Mouse (Mus musculus): ENCODE data around the gene Zbtb7b.
"Not testable (repeated sequence)": the region's sequence is repeated elsewhere in the genome, so short reads cannot be mapped to it uniquely, and the experiment has no call there.

Zbtb7b gene

DNA sequence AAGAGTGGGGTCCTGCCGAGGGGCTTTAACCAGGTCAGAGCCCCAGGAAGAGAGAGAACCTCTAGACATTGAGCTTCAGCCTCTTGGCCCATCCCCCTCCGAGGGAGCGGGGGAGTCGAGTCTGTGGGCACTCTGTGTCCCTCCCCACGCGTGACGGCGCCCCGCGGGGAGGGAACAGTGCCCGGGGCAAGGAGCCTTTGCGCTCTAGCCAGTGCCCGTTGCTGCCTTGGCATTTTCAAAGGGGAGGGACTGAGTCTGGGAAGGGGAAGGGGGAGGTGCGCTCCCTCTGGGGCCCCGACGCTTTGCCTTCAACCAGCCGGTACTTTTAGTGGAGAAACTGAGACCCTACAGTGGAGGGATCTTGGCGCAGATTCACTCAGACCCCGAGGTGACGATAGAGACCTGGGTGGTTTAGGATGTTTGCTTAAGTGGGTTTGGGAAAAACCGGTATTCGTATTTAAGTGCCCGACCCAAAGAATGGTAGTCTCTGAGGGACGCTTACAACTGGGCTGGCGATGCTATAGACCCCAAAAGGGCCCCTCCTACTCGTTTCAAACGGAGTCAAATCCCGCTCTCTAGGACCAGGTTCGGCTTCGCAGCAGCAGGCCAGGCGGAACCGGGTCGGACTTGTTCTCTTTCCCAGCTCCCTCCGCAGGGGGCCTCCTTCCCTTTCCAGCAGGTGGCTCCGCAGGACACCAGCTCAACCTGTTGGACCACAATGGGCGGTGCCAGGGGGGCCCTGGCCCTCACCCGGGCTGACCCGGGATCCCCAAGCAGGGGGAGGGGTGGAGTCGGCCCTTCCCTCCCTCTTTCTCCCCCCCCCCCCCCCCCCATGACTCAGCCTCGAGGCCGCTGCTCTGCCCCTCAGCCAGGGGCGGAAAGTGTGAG, at the start of gene Zbtb7b:
Gene Zbtb7b (minus strand): TSS at position 771 of the 888 bp plus-strand sequence.
- peak; percentile 81 to 90 for DNase-seq

DNA sequence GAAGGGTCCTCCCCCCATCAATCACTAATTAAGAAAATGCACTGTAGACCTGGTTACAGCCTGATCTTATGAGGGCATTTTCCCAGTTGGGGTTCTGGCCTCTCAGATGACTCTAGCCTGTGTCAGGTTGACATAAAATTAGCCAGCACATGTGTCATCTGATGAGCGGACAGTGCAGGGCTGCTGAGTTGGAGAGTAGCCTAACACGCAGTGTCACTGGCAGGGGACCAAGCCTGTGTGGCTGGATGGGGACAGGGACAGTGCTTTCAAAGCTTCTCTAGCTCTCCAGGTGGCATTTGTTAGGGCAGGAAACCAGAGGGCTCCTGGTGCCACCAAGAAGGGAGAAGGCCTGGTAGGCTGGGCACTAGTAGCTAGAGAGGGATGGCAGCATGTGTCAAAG, 46.1 kb upstream of the Zbtb7b start:
- no peak for DNase-seq

DNA sequence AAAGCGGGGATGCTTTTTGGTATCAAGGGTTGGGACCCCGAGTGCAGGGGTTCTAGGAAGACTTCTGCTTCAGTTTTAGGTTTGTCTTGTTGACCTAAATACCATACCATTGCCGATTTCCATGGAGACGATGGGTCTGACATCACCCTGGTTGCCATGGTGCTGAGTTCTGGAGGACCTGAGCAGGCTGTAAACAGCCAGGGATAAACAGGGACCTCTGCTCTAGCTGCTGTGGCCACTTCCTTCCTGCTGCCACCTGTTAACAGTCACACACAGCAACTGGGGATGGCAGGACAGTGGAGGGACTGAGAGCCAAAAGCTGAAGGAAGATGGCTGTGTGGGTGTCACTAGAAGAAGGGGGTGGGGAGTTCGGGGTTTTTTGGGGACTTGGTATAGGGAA, 42.7 kb upstream of the Zbtb7b start:
- DNase-seq = peak in 1 of 2 experiments; percentile 46

DNA sequence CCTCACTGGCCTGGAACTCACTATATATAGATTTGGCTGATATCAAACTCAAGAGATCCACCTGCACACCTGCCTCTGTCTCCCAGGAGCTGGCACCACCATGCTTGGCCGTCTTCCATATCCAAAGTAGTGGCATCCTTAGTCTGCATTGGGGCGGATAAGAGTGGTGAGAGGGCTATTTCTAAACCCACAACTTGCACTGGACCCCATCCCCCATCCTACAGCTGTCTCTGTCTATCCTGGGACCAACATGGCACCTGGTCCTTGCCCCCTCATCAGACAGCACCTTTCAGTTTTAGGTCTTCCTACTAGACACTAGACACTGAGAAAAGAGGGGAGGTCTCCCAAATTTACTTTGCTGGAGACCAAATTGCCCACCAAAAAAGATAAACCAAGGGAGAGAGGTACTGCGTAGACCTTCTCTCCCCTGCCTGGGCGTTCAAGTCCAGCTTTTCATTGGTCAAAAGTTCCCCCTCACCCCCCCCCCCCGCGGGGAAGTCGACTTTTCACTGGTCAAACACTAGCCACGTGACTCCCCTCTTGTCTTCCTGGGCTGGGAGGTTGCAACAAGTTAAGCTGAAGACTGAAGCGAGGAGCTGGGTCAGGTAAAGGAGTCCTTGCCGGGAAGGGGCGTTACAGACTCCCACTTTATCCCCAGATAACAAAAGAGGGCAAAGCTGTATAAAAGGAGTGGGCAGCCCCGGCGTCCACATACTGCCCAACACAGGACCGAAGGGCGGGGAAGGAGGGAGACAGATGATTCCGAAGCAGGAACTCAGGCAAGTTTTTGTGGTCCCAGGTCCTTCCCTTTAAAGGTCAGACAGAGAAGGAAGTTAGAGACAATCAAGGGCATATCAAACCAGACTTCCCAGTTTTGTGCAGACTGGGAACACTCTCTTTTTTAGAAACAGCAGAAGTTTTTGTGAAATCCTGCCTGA, 41.9 kb upstream of the Zbtb7b start, which contains the start of gene Pbxip1:
Gene Pbxip1 (plus strand): TSS at position 531 of the 938 bp plus-strand sequence.
- peak; percentile 71 to 81 for DNase-seq

DNA sequence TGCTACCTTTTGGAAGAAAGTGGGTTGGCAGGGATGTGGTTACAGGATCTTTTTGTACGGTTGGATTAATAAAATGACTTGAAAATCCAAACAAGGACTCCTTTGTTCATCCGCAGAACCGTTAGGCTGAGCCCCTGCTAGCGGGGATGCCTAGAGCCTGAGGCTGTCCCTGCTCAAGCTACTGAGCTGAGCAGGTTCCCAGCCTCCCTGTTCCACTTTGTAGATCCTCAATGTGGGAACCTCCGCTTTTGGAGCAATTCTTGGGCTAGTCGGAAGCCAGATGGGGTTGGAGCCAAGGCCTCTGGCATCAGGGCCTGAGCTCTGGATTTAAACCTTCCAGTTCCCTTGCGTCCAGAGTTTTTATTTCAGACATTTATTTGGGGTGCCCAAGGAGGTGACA, 40.5 kb upstream of the Zbtb7b start:
- no peak for DNase-seq

DNA sequence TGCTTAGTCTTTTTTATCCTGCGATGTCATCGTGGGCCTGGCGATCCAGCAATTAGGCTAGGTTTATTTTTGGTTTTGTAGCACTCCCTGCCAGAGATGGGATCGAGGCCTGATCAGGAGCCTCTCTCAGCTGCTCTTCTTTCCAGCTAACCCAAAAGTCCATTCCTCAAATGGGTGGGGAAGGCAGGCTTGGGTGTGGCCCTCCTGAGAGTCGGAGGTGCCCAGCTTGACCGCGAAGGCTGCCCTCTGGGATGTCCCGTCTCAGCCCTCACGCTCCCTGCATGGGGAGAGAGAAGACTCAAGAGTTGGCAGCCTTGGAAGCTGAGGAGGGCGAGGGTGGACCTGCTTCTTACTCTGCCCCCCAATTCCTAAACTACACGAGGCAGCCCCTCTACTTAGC, 40.0 kb upstream of the Zbtb7b start:
- no peak for DNase-seq

DNA sequence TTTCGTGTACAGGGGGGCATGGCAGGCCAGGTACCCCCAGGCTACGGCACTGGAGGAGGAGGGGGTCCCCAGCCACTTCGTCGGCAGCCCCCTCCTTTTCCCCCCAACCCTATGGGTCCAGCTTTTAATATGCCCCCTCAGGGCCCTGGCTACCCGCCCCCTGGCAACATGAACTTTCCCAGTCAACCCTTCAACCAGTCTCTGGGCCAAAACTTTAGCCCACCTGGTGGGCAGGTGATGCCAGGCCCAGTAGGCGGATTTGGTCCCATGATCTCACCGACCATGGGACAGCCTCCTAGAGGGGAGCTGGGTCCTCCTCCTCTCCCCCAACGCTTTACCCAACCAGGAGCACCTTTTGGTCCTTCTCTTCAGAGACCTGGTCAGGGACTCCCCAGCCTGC, 38.0 kb upstream of the Zbtb7b start:
- DNase-seq = no peak

DNA sequence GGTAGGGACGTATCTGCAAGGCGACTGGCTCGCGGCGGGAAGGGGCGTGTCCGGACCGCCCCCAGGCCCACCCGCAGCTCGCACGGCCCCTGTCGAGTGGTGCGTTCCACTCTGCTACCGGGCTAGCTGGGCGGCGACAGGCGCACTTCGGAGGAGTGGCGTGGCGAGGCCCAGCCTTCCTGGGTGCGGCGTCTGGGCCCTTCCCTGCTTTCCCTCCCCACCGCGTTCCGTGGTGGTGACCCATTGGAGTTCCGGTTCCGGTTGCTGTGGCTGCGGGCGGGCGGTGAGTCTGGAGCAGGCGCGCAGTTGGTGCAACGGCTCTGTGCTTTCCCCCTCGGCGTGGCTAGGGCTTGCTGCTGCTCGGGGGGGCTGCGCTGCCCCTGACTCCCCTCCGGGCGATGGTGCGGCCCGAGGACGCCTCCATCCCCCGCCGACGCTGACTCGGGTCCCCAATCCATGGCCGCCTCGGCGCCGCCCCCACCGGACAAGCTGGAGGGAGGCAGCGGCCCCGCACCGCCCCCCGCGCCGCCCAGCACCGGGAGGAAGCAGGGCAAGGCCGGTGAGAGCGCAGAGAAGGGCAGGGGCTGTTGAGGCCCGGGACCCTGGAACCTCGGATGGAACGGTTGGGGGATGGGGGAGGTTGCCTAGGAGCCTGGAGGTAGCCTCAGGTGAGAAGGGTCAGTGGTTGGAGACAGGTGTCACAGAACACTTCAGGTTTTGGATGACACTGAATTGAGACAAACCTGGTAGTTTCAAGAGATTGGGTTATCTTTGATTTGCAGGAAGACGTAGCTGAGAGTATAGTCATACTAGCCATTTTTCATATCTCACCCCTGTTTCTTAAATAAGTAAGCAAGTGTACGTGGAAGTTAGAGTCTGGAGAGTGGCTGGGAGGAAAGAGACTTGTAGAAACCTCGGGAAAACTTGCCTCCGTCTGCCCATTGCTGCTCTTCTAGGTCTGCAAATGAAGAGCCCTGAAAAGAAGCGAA, 35.9 kb upstream of the Zbtb7b start, which contains the start of gene Pygo2:
Gene Pygo2 (plus strand): TSS at position 44 of the 989 bp plus-strand sequence.
- DNase-seq = peak; percentile 96 to 98

DNA sequence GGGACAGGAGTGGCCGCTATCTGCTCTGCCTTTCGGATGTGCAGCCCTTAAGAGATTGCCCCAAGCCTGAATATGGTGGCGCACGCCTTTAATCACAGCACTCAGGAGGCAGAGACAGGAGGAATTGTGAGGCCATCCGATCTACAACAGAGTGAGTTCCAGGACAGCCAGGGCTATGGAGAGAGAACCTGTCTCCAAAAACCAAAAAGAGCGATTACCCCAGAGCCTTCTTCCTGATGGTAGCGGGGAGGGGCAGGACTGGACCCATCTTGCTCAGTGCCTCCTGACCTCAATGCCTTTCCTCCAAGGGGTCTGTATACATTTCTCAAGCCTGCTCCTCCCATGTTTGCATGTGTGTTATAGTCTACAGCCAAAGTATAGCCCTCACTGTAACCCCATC, 34.4 kb upstream of the Zbtb7b start:
- not testable (repeated sequence) for DNase-seq

DNA sequence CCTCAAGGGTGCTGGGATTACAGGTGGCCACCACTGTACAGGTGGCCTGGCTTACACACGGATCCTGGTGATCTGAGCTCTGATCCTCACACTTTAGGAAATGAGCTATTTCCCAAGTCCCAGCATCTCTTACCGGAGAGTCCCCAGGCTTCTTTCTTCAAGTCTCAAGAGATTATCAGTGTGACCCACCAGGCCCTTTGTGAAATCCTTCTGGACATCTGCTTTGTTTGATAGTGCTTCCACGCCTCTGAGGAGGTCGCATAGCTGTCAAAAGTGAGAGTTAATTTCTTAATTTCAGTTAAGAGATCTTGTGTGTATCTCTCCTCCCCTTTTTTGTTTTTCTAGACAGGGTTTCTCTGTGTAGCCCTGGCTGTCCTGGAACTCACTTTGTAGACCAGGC, 31.3 kb upstream of the Zbtb7b start:
- DNase-seq = no peak

DNA sequence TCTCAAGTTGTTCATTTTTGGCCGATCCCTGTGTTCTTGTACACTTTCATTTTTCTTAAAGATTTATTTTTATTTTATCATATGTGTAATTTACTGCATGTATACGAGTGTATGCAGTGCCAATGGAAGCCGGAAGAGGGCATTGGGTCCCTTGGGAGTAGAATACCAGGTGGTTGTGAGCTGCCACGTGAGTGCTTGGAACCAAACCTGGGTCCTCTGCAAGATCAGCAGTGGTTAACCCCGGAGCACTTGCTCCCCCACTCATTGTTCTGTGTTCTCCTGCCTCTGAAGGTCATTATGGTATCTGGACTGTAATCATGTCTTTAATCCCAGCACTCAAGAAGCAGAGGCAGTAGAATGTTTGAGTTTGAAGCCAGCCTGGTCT, 30.6 kb upstream of the Zbtb7b start:
- DNase-seq = no peak

DNA sequence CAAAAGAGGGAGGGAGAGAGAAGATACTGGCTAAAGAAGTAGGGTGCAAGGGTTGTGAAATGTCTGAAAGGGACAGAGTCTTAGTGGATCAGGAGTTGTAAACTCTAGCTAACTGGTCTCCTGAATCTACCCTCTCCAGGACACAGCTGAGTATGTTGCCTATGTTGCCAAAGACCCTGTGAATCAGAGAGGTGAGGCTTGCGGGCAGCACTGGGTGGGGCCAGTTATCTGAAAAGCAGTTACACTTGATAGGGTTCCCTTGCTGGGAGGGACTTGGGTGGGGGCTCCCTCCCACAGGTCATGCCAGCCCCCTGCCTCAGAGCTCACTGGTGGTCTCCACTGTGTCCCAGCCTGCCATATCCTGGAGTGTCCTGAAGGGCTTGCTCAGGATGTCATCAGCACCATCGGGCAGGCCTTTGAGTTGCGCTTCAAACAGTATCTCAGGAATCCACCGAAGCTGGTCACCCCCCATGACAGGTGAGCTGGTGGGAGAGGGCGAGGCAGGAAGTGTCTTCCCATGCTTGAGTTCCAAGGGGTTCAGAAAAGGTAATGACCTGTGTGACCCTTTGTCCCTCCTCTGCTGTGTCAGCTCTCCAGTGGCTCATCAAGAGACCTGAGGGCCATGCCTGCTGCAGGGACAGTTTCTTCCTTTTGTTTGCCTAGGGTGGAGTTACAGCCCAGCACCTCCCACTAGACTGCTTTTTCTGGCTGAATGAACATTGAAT, 30.0 kb upstream of the Zbtb7b start:
- DNase-seq = no peak

DNA sequence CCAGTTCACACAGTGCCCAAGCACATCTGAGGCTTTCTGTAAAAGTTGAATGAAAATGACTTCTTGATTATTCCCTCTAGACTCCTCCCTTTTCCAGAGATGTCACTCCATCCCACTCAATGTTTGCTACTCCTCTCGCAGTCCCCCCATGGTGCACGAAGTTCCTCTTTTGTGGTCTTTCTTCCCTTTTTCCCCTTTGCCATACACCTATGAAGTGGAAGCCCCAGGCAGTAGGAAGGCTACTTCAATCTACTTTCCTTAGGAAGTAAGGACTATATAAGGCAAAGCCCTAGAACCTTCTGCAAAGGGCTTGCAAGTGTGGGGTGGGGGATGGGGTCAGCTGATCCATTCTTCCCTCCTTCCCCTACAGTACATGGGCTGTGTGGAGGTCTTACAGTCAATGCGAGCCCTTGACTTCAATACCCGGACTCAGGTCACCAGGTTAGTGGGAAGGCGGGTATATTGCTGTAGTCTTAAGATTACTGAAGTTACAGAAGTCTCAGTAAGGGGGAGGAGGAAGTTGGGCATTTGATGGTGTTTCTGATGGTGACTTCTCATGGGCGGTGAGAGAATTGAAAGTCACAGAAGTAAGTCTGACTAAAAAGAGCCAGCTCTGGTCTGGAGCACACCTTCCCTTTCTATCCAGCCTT, 28.1 kb upstream of the Zbtb7b start:
- no peak for DNase-seq

DNA sequence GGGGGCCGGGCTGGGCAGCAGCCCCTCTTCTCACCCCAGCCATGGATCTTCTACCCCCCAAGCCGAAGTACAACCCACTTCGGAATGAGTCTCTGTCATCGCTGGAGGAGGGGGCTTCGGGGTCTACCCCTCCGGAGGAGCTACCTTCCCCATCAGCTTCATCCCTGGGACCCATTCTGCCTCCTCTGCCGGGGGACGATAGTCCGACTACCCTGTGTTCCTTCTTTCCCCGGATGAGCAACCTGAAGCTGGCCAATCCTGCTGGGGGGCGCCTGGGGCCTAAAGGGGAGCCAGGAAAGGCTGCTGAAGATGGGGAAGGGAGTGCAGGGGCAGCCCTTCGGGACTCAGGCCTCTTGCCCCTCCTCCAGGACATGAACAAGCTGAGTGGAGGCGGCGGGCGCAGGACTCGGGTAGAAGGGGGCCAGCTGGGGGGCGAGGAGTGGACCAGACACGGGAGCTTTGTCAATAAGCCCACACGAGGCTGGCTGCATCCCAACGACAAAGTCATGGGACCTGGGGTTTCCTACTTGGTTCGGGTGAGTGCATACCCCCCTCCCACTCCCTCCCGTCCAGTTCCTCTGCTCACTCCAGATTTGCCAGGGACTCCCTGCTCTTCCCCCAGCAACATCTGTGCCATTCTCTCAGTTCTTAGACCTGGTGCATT, 27.4 kb upstream of the Zbtb7b start:
- DNase-seq = peak; percentile 53 to 66

DNA sequence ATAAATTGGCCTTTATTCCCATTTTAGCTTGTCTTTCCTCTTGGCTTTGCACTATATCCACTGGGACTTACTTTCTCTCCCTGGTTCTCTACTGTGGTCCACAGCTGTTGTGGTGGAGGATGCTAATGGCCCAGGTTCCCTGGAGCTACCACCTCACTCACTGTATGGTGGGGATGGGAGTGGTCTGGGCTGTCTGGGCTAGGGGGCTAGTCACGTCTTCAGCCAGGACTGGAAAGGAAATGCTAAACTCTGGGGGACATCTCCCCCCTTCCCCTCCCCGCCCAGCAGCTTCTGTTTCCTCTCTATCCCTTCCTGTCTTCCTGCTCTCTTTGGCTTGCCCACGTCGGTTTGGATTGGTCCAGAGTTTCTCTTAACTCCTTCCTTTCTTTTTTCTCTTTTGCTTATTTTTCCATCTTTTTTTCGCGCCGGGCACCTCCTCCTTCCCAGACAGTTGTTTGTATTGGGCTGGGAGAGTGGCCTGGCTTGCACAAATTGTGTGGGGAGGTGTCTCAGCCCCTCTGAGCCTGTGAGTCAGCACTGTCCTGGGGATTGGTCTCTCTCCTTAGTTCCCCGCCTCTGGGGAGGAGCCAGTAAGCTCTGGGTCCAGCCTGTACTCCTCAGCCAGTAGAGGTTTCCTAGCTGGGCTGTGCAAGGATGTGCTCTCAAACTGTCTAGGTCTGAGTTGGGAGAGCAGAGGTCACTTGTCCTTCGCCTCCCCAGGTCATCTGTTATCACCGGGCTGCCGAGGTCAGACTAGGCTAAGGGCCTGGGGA, 26.6 kb upstream of the Zbtb7b start:
- peak; percentile 82 to 89 for DNase-seq

DNA sequence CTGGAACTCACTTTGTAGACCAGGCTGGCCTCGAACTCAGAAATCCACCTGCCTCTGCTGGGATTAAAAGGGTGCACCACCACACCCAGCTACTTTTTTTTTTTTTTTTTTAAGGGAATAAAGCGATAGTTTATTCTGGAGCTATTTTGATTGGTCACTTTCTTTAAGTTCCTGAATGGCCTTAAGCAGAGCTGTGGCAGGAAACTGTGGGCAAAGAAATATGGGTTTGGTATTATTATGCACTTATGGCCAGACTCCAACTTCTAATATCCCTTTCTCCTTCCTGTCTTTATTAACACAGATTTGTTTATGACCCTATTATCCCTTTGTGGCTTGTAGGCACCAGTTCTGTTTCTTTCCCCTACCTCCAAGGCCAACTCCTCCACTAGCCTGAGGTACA, 25.8 kb upstream of the Zbtb7b start:
- no peak for DNase-seq

DNA sequence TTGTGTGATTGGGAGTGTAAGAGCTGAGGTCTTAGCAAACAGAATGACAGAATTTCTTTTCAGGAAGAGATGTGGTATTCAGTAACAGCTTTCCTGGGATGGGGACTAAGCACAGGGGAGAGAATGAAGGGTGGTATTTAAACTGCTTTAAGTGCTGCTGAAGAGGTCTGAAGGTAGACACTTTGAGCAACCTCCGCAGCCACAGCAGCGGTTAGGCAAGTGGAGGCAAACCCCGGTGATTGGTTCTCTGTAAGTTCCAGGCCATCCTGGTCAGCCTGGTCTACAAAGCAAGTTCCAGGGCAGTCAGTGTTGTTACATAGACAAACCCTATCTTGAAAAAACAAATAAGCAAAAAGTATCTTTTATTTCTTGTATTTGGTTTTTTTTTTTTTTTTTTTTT, 25.4 kb upstream of the Zbtb7b start:
- peak in 1 of 2 experiments; percentile 26 for DNase-seq

DNA sequence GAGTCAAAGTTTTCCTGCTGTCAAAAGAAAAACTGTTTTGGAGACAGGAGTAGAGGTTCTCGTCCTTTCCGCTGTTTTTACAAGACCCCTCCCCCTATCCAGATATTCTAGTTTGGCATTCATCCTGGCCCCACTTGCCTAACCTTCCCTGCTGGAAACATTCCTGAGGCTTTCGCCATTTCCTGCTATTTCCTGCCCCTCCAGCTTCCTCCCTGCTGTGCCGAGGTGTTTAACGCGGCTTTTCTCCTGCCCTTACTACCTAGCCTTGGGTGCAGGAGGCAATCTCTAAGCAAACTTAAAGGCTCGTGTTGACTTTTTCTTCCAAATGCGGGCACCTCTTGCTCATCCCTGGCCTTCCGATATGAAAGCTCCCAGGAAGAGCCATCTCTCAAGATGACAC, 25.0 kb upstream of the Zbtb7b start:
- peak; percentile 62 to 71 for DNase-seq

DNA sequence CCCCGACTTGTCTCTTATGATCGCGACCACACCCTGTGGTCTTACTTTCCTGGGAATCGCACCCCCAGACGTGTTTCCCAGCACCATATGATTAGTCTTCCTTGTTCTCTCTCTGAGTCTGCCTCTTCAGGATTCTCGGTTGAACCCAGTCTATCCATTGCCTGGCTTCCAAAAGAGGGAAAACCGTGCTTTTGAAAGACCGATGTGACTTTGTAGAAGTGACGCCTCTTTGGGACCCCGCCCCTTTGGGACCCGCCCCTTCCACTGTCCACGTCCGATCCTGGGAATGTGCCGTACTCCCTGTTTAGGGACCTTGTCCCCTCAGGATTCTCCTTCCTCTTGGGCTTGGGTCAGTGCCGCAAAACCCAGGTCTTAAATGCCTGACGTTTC, 24.3 kb upstream of the Zbtb7b start:
- DNase-seq = peak; percentile 92 to 95
